Mouse (Mus musculus) layer of hippocampus, adult 18-20 months (tissue): Measurements from ENCODE around the gene Tmem150c. TPM values are rescaled to one million over a fixed set of nuclear protein-coding genes. Genes with fewer than 3 reads are reported as not detected.
A peak's percentile ranks its signal among the peaks of the same experiment; 100 is the strongest.

Source experiments
- DNase-seq, 2 experiments: peaks; one replicate each; pipeline ENCODE4 v3.0.0; 2022; ENCODE audit warnings: low spot score in 2 of 2
- total RNA-seq, 2 experiments: library from RNA; stranded (reverse); gene quantifications; 2 replicates each; pipeline ENCODE4 v1.2.3; 2021

Tmem150c gene
- total RNA-seq, 2 experiments from 2014 or later = 81.6 to 81.9 TPM

DNA sequence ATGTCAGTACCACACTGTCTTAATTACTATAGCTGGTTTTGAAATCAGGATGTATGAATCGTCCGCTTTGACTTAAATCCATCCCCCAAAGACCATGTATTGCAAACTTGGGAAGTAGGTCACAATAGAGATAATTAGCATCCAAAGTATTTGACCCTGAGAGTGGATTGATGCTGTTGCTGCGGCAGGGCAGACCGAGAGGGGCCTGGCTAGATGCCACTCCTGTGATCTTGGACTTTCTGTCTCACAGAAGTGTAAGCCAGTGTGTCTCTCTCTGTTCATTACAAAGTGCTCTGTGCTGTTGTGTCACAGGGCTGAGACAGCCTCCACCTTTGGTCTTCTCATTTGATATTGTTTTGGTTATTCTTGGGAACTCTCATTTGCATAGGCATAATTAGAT is 12.5 kb upstream of the Tmem150c start:
- DNase-seq = no peak

DNA sequence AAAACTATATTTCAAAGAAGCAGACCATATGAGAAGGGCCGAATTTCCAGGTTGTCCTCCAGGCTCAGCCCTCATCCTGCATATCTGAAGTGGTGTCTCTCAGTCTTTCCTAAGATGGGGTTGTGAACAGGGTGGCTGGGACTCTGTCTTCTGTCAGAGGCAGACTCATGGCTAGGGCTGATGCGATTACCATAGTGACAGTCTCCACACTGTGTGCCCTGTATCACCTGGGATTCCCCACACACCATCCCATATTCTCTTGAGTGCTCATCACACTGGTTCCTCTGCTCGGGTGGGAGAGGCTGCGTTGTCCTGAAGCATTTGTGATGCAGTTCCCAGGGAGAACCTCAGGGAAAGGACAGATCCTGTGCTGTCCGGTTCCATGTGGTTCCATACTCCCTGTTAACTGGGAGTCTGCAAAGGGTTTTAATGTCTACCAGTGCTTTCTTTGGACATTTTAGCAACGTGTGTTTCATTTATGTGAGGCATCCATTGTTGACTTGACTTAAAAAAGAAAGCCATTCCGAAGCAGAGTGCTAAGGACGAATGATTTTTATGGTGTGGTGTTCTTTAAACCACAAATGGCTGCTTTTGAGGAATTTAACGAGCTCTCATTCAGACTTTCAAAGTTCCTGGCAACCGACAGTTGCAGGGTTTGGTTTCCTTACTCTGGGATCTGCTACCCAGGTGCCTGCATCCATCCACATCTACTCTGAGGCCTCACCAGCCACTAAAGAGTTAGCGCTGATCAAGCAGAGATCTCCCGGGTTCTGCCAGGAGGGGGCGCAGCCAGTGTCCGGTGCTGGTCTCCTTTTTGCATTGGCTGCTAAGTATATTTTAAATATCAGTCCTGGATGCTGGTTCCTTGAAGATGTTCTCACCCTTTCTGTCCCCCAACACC is 7.2 kb upstream of the Tmem150c start:
- DNase-seq = peak in 1 of 2 experiments; percentile 59

DNA sequence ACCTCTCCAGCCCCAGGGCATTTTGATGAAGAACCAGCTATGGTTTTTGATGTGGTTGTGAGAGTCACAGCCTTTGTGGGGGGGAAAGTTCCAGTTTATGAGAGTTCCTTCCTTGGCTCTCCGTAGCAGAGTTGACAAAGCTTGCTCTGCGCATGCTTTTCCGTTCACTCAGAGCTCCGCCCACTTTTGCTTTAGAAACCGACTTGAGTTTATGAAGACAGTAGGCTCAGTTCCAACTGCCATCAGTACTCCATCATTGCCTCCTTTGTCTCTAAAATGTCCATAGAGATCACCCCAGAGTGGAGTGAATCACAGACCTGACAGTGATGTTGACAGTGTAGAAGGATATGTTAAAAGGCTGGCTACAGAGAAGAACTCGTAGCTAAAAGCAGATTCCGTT is 3.8 kb upstream of the Tmem150c start:
- no peak for DNase-seq

DNA sequence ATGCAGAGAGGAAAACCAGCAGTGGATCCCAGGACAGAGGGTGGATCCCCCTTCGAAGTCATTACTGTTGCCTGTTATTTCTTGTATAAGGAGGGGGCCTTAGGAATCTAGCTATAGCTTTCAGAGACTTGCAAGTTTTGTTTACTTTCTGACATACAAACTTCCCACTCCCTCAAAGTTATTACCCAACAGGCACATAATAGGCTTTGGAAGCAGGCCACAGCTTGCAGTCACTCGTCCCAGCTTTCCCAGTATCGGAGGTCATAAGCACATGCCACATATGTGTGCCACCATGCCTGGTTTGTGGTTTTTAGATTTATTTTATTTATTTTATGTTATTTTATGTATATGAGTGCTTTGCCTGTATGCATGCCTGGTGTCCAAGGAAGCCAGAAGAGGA is 3.2 kb upstream of the Tmem150c start:
- DNase-seq = no peak

DNA sequence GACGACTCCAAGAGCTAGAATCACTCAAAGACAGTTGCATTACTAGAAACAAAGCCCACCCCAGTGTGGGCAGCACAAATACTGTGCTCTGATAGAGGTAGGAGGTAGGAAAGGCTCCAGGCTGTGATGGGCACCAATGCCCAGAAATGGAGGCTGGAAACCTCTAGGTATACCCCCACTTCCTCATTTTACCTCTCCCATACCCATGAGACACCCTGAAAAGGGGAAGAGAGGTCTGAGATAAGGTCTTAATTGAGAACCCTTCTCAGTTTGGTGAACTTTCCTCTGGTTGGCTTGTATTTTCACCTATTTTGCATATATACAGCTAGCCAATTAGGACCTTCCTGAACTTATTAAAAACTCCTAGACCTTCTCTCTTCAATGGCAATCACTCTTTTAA is 2.4 kb upstream of the Tmem150c start:
- no peak for DNase-seq

DNA sequence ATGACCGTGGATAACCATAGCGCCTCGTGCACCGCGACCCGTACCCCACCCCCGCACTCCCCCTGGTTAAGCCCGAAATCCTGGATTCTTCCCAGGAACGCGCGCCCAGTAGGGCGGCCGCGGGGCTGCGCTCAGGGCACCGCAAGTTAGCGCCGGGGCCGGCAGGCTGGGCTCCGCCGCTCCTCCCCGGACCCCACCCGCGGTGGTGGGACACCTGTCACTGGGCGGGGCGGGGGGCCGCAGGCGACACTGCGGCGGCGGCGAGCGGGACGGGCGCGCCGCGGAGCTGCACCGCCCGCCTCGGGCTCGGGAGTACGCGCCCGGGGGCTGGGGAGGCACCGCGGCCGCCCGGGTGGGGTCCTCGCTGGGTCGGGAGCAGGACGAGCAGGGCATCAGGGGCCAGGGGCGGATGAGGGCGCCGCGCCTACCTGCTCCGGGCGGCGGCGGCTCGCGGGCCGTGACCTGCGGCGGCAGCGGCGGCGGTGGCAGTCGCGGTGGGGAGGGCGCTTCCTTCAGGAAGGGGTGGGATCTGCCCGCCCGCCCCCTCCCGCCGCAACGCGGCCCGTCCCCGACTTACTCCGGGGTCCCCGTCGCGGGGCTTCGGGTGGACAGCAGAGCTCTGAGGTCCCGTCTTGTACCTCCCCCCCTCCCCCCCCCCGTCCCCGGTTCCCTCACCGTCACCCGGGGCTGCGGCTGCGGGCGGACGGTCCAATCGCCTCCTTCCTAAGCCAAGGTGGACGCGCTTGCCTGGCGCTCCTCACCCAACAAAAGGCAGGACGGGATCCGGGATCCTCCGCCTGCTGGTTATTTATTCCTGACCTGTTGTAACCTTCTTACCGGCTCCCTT is 594 bp downstream of the Tmem150c start:
- peak in 1 of 2 experiments; percentile 36 for DNase-seq

DNA sequence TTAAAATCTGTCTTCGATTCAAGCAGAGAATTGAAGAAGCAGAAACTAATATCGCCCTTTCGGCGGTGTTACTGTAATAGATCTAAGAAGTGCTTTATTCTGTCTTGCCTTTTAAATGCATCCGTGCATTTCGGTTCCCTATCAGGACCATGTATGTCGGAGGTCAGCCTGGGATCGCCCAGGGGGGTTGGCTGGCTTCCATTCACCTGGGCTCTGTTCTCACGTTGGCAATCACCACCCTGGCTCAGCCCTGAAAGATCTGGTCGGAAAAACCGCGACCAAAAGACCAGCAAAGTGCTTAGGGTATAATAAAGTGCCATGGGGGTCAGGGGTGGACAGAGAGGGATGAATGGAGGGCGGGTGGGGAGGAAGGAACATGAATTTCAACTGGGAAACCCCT is 1.3 kb downstream of the Tmem150c start:
- DNase-seq = peak in 1 of 2 experiments; percentile 22

DNA sequence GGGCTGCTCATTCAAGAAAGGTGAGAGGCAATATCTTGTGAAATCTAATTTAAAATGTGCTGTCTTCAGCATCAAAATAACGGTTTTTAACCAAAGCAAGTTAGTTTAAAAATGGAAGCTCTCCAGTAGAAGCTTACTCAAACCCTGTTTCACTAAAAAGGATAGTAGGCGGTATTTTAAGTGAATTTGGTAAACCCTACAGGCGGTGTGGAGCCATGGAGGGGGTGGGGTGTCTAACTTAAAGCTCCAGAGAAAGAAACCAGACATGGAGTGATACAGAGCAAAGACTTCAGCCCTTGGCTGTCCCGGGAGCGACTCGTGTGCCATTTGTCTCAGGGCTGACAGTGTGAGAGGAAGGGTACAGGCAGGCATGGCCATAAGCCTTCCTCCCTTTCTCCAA is 4.0 kb downstream of the Tmem150c start:
- peak in 1 of 2 experiments; percentile 24 for DNase-seq

DNA sequence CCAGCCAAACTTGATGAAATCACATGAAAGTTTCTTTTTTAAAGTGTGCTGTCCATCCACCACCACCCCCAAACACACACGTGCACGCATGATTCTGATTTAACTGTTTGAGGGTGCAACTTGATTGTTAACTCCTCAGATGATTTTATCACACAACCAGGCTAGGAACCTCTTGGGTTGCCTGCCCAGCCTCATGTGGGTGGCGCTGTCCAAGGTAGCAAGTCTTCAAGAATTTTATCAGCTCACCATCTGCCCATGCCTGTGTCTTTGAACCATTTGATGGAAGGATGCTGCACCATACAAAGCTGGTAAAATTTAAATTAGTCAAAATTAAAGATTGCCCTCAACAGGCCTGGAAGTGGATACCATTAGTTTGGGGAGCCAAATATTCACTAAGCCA is 9.6 kb downstream of the Tmem150c start:
- no peak for DNase-seq

DNA sequence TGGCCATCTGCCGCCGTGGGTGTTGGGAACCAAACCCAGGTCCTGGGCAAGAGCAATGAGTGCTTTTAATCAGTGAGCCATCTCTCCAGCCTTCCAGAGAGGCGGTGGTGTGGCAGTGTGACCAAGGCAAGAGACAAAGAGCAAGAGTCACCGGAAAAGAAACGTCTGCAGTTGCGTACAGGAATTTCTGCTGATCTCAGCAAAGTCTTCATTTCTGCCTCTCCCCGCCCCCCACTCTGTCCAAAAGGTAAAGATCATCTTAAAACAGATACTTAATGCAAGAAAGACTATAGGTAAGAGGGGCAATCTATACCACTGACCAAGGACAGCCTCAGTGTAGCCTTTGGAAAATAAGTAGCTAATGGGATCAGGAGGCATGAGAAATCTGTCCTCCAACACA is 14.8 kb downstream of the Tmem150c start:
- no peak for DNase-seq

DNA sequence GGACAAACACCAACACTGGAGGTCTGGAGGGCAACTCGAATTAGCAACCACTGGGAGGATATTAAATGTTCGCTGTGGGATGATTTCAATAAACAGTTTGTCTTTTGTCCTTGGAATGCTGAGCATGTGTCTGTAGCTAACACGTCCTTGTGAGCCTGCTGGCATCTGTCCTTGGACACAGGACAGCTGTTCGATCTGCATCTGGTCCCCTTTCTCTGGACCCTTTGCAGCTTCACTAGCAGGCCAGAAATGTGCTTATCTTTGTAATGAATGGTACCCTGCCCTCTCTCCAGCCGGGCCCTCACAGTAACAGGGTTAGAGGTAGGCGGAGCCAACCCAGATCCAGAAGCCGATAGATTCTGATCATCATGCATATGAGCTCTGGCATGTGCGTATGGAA is 32.3 kb downstream of the Tmem150c start:
- no peak for DNase-seq

DNA sequence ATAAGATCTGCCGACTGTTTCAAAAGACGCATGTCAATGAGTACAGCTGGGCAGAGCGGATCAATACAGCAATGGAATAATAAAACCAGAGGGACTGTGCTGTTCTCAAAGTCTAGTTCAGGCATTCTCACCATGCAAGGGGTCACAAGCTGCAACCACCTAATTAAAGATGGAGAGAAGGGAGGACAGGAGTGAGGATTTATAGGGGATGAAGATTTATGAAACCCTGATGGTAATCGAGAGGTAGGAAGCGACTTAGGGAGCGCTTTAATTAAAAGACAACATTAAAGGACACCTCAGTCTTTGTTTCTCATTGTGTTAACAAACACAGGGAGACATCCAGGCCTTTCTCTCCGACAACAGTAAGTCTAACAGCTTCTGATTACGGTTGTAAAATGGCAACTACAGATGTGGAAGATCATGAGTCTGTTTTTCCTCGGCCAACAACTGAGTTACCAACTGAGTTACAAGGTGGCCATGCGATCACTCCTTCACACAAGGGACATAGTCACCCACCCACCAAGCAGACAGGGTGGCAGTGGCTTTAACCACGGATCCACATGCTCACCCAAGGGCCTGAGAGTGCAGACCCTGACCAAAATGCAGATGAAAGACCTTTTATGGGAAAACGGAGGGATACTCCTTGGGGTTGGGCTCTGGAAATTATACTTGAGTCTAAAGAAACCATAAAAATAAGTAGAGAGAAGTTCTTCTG is 34.0 kb downstream of the Tmem150c start:
- DNase-seq = no peak

DNA sequence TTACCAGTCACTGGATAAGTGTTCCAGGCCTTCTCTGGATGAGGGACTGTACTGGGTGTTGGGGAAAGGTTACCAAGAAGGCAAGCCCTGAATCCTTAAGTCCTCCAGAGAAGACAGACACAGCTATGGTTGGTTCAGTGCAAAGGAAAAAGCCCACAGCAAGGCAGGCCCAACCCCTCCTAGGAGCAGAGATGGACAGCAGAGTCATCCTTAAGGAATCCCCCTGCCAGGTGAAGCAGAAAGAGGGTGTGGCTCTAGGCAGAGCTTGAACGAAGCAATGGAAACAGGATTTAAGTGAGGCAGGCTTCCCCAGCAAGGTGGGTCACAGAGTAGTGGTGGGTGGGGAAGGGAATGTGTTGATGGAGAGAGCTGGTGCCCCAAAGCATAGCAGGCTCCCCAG is 35.1 kb downstream of the Tmem150c start:
- DNase-seq = no peak

DNA sequence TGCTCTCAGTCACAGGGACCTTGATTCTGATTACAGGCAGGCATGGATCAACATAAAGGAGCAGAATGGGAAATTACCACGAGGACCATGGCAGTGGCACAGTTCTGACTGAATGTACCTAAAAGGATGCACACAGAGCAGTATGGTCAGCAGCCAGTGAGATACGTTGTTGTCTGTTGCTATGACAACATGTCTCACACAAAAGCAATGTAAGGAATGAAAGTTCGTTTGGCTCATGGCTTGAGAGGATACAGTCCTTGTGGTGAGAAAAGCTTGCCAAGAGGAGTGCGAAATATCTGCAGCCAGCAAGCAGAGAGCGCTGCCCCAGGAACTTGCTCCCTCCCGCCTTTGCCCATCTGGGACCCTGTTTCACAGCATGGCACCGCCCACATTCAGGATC is 36.3 kb downstream of the Tmem150c start:
- no peak for DNase-seq

DNA sequence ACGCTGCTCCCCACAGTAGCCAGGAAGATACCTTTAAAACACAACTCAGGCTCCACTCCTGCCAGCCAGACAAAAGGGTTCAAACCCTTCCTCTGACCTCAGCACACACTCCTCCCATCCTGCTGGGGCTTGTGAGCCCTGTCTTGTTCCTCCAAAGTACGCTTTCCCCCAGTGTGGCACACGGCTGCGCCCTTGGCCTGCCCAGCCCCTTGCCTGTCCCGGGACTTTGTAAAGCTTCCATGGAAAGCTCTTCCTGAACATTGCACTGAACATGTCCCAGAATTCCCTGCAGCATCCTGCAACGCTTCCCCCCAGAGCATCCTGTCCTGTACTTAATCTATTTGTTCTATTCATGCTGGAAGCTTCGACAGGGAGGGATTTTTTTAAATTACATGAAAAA is 38.4 kb downstream of the Tmem150c start:
- no peak for DNase-seq

DNA sequence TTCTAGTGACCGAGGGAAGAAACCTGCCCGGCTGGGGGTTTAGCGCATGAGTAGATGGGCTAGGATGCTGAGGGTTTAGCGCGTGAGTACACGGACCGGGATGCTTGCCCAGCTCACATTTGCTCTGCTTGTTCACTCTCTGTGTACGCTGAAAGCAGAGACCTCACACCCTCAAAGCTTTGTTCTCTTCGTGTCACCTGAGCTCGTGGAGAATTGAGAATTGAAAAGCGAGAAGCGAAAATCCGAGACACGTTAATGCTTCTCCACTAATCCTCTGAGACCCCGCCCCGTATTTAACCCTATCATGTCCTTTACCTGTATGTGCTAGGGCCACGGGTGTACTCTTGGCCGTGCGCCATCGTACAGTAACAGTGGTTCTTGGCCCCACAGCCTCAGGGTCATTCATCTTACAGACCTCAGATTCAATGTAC is 38.9 kb downstream of the Tmem150c start:
- no peak for DNase-seq

DNA sequence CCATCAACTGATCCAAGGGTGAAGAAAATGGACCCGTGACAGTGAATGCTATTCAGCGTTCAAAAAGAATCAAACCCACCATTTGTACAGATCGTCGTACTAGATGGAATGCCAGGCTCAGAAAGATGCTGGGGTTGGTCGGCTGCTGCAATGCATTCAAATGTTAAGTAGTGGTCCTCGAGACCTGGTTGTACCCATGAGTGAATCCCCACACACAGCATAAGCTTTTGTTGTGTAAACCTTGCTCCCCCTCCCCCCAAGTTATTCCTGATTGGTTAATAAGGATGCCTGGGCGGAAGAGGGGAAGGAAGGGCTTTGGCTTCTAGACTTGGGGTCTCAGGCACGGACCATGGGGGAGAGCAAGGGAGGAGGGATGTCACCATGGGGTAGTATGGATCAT is 40.3 kb downstream of the Tmem150c start:
- no peak for DNase-seq

DNA sequence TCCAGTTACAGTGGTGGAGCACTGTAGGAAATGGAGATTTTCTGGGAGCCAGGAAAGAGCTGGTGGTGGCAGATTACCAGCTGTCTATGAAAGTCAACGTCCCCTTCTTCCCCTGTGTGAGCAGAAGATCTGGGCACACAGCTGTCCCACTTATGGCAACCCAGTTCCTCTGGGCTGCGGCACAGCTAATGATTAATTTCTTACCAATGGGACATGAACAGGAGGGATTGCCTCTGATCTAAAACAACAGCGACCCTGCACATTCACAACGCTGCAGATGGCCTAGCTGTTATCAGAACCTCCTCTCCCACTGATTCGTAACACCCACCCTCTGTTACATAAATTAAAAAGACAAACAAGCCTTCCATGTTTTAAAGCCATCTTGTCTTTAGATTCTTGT is 46.2 kb downstream of the Tmem150c start:
- DNase-seq = peak; percentile 50 to 73

DNA sequence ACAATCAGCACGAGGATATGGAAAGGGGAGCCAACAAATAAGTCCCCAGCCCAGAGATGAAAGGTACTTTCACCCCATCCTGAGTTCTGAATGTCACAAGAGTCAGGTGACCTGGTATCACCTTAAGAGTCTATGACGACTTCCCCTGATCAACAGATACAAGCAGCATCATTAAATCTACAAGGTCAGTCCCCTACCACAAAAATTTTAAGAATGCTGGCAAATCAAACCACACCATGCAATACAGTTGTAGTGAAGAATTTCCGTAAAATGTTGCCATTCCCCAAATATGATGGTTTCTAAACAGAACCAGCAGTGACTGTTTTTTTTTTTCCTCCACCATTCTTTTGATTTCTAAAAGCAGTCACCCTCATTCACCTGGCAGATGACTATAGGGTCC is 49.0 kb downstream of the Tmem150c start:
- no peak for DNase-seq

DNA sequence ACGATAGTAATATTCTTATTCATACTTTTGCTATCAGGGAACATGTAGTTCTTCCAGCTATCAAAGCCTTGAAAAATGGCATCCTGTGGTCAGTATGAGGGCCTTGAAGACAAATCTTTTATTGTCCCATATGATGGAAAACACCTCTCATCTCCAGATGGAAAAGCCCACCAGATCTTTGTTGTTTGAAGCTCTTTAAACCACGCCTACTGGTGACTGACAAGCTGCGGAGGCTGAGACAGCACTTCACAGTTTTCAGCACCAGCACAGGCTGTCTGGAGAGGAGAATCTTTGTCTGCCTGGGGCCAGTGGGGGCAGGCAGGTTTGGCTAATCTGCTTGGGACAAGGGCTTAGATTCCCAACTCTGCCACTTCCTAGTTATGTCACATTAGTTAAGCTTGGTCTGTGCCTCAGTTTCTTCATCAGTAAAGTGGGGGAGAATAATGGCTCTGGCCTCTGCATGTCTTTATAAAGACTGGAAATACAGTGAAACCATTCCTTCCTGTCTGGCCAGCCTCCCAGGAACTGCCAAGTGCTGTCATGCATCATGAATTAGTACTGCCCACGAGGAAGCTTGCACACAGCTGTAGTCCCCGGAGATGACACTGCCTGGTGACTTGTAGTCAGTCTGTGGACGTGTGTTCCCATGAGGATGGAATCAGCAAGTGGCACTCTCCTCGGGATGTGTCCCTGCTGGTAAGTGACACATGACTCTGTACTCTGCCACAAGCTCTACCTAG is 49.9 kb downstream of the Tmem150c start:
- DNase-seq = peak in 1 of 2 experiments; percentile 62

DNA sequence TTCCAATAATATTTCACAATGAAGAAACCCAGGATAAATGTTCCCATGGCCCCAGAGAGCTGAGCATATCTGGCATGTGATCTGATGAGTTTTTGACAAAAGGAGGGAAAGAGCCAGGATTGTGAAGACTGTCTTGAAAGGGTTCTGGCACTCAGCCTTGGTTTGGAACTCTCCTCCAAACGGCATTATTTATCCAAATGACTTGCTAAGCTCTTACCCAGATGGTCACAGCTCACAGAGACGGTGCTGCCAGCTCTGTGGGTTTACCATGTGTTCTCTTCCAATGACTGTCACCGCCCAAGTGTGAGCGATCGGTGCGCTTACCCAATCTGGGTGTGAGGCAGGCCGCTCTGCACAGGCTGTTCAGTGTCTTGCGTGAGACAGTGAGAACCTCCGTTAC is 50.7 kb downstream of the Tmem150c start:
- DNase-seq = peak; percentile 85 to 93
